Mouse (Mus musculus): ENCODE results near the gene Klhl10. TPM values are rescaled to one million over a fixed set of nuclear protein-coding genes. Genes with fewer than 3 reads are reported as not detected.

The Klhl10 gene
- polyA plus RNA-seq, 1 experiment from 2014 or later = 0.51 TPM

Small RNAs within 50 kb of the gene (microRNA-seq; reads per million reads assigned to microRNA genes)
- gene Gm27374 (not detected), gene Mir7116 (2.2 reads per million)

Other genes starting within 250 kb of the Klhl10 start
- not detected in 2 replicates for gene Krt9, start 248.7 kb upstream of the Klhl10 start, polyA plus RNA-seq (2016; fragmentation: Nextera tagmentation; extraction: Ambion mirVana)
- gene Krt14, start 234.4 kb upstream of the Klhl10 start, polyA plus RNA-seq (2016; fragmentation: Nextera tagmentation; extraction: Ambion mirVana) = 5.1 and 7.0 TPM in 2 replicates
- not detected in 2 replicates for gene Krt16, start 193.0 kb upstream of the Klhl10 start, polyA plus RNA-seq (2016; fragmentation: Nextera tagmentation; extraction: Ambion mirVana)
- 0.51 and 0.91 TPM in 2 replicates for gene Krt17, start 180.9 kb upstream of the Klhl10 start, polyA plus RNA-seq (2016; fragmentation: Nextera tagmentation; extraction: Ambion mirVana)
- not detected in 2 replicates for gene Krt42, start 172.0 kb upstream of the Klhl10 start, polyA plus RNA-seq (2016; fragmentation: Nextera tagmentation; extraction: Ambion mirVana)
- gene Eif1, start 122.0 kb upstream of the Klhl10 start, polyA plus RNA-seq (2016; fragmentation: Nextera tagmentation; extraction: Ambion mirVana) = 1,544 and 1,585 TPM in 2 replicates
- 1.1 TPM in 1 of 2 replicates, not detected in the other for gene Gast, start 107.5 kb upstream of the Klhl10 start, polyA plus RNA-seq (2016; fragmentation: Nextera tagmentation; extraction: Ambion mirVana)
- gene Hap1, start 85.8 kb upstream of the Klhl10 start, polyA plus RNA-seq (2016; fragmentation: Nextera tagmentation; extraction: Ambion mirVana) = 96.3 and 116 TPM in 2 replicates
- 37.6 and 40.5 TPM in 2 replicates for gene Jup, start 44.2 kb upstream of the Klhl10 start, polyA plus RNA-seq (2016; fragmentation: Nextera tagmentation; extraction: Ambion mirVana)
- 15.9 and 18.9 TPM in 2 replicates for gene P3h4, start 27.1 kb upstream of the Klhl10 start, polyA plus RNA-seq (2016; fragmentation: Nextera tagmentation; extraction: Ambion mirVana)
- gene Fkbp10, start 26.2 kb upstream of the Klhl10 start, polyA plus RNA-seq (2016; fragmentation: Nextera tagmentation; extraction: Ambion mirVana) = 27.0 and 32.1 TPM in 2 replicates
- gene Nt5c3b, start 109 bp upstream of the Klhl10 start, polyA plus RNA-seq (2016; fragmentation: Nextera tagmentation; extraction: Ambion mirVana) = 106 and 111 TPM in 2 replicates
- gene Klhl11, start 30.8 kb downstream of the Klhl10 start, polyA plus RNA-seq (2016; fragmentation: Nextera tagmentation; extraction: Ambion mirVana) = 13.9 and 16.7 TPM in 2 replicates
- gene Acly, start 86.1 kb downstream of the Klhl10 start, polyA plus RNA-seq (2016; fragmentation: Nextera tagmentation; extraction: Ambion mirVana) = 320 and 356 TPM in 2 replicates
- gene Ttc25, start 103.7 kb downstream of the Klhl10 start, polyA plus RNA-seq (2016; fragmentation: Nextera tagmentation; extraction: Ambion mirVana) = 2.1 and 2.6 TPM in 2 replicates
- gene Cnp, start 133.0 kb downstream of the Klhl10 start, polyA plus RNA-seq (2016; fragmentation: Nextera tagmentation; extraction: Ambion mirVana) = 19.4 and 23.4 TPM in 2 replicates
- gene Nkiras2, start 177.3 kb downstream of the Klhl10 start, polyA plus RNA-seq (2016; fragmentation: Nextera tagmentation; extraction: Ambion mirVana) = 87.1 and 90.2 TPM in 2 replicates
- 299 and 310 TPM in 2 replicates for gene Dnajc7, start 178.3 kb downstream of the Klhl10 start, polyA plus RNA-seq (2016; fragmentation: Nextera tagmentation; extraction: Ambion mirVana)